Comparison of ENCODE assay signal across 8 mouse cellular contexts in genomic region chr11:119546496-119547182, GRCm38 (mm10). TPM values are rescaled to one million over a fixed set of nuclear protein-coding genes. Genes with fewer than 3 reads are reported as not detected.
DNase-seq lines count a peak whose midpoint lies in the region; ATAC-seq and TF ChIP-seq lines count a peak whose summit lies in the region.

No protein-coding gene starts in this region.

- TF ChIP-seq CTCF in E14TG2a.4 (conservative IDR thresholded peaks at IDR 0.05; ENCODE audit: low read length), result no peak
- no peak for TF ChIP-seq CTCF in heart, postnatal 0 days (IDR thresholded peaks at IDR 0.05; ENCODE audit: low read depth)

- DNase-seq in adrenal gland, adult 2 months, result peak; percentile 45
- DNase-seq in adrenal gland, postnatal 4 days (ENCODE audit: low spot score in 2 of 2), result no peak
- DNase-seq in embryonic facial prominence, embryonic 11.5 days (ENCODE audit: low spot score), result no peak
- no peak for DNase-seq in heart, postnatal 0 days (ENCODE audit: low spot score)
- peak; percentile 55 for DNase-seq in midbrain, embryonic 10.5 days (ENCODE audit: low spot score)
- no peak for DNase-seq in c-Kit-positive CD71-positive TER-119-positive erythroid progenitor cells, embryonic 14.5 days (ENCODE audit: low spot score)
- DNase-seq in spleen, adult 12 weeks (ENCODE audit: low spot score), result no peak

- H3K27ac ChIP-seq in embryonic facial prominence, embryonic 11.5 days (replicated peaks; ENCODE audit: low read depth, low read length), result no peak overlapping the region
- no peak overlapping the region for H3K27ac ChIP-seq in heart, postnatal 0 days (ENCODE audit: low read depth)
- peak overlapping the region; percentile 78 for H3K27ac ChIP-seq in midbrain, embryonic 10.5 days (replicated peaks)

- peak overlapping the region; percentile 77 for H3K4me3 ChIP-seq in E14TG2a.4 (replicated peaks; ENCODE audit: low read length)
- H3K4me3 ChIP-seq in embryonic facial prominence, embryonic 11.5 days (ENCODE audit: low read depth, low read length), result peak overlapping the region; percentile 55
- peak overlapping the region; percentile 64 for H3K4me3 ChIP-seq in heart, postnatal 0 days (ENCODE audit: low read depth, low read length)
- peak overlapping the region; percentile 72 for H3K4me3 ChIP-seq in midbrain, embryonic 10.5 days

- ATAC-seq in embryonic facial prominence, embryonic 11.5 days (replicated peaks; ENCODE audit: insufficient number of reproducible peaks, low FRiP score, low TSS enrichment, low read depth), result no peak
- ATAC-seq in heart, postnatal 0 days (ENCODE audit: insufficient read depth, low read depth), result no peak

- peak overlapping the region; percentile 61 for H3K9ac ChIP-seq in embryonic facial prominence, embryonic 11.5 days (replicated peaks; ENCODE audit: low read length)
- no peak overlapping the region for H3K9ac ChIP-seq in heart, postnatal 0 days (replicated peaks; ENCODE audit: low read depth, low read length)

- H3K27me3 ChIP-seq in E14TG2a.4 (ENCODE audit: insufficient read depth, low read length), result peaks cover 98% of the 10 kb centered on the region
- peaks cover 65% of the 10 kb centered on the region for H3K27me3 ChIP-seq in embryonic facial prominence, embryonic 11.5 days (ENCODE audit: control insufficient read depth, insufficient read depth, low read length)
- H3K27me3 ChIP-seq in heart, postnatal 0 days (ENCODE audit: control insufficient read depth, insufficient read depth, low read length), result peaks cover 99% of the 10 kb centered on the region
- H3K27me3 ChIP-seq in midbrain, embryonic 10.5 days (ENCODE audit: low read depth, poor library complexity, severe bottlenecking), result peaks cover 99% of the 10 kb centered on the region

- peaks cover 43% of the 10 kb centered on the region for H3K4me1 ChIP-seq in E14TG2a.4 (replicated peaks; ENCODE audit: low read depth, low read length)
- H3K4me1 ChIP-seq in embryonic facial prominence, embryonic 11.5 days (ENCODE audit: control insufficient read depth, insufficient read depth, low read length), result peaks cover 17% of the 10 kb centered on the region
- H3K4me1 ChIP-seq in heart, postnatal 0 days (ENCODE audit: control insufficient read depth, insufficient read depth), result peaks cover 29% of the 10 kb centered on the region
- H3K4me1 ChIP-seq in midbrain, embryonic 10.5 days, result peaks cover 59% of the 10 kb centered on the region

- TF ChIP-seq EP300 in heart, postnatal 0 days (IDR thresholded peaks at IDR 0.05; ENCODE audit: low read depth), result no peak

- H3K36me3 ChIP-seq in E14TG2a.4 (ENCODE audit: insufficient read depth, low read length), result no peaks in the 10 kb centered on the region
- no peaks in the 10 kb centered on the region for H3K36me3 ChIP-seq in embryonic facial prominence, embryonic 11.5 days (replicated peaks; ENCODE audit: control insufficient read depth, insufficient read depth, low read depth, low read length)
- H3K36me3 ChIP-seq in heart, postnatal 0 days (replicated peaks; ENCODE audit: control insufficient read depth, insufficient read depth, low read length), result no peaks in the 10 kb centered on the region
- H3K36me3 ChIP-seq in midbrain, embryonic 10.5 days, result no peaks in the 10 kb centered on the region

- H3K9me3 ChIP-seq in E14TG2a.4 (ENCODE audit: low read length), result no peaks in the 10 kb centered on the region
- H3K9me3 ChIP-seq in embryonic facial prominence, embryonic 11.5 days (replicated peaks; ENCODE audit: control insufficient read depth, low read length), result no peaks in the 10 kb centered on the region
- no peaks in the 10 kb centered on the region for H3K9me3 ChIP-seq in heart, postnatal 0 days (replicated peaks; ENCODE audit: control insufficient read depth, low read length)
- no peaks in the 10 kb centered on the region for H3K9me3 ChIP-seq in midbrain, embryonic 10.5 days (replicated peaks)

- peak overlapping the region; percentile 98 for H3K4me2 ChIP-seq in embryonic facial prominence, embryonic 11.5 days (ENCODE audit: low read depth, low read length)
- peak overlapping the region; percentile 99 for H3K4me2 ChIP-seq in heart, postnatal 0 days (ENCODE audit: low read depth, low read length)

- under 1% methylated on average over 43 of the region's 46 CpGs for WGBS in embryonic facial prominence, embryonic 11.5 days
- WGBS in heart, postnatal 0 days, result 2% methylated on average over 45 of the region's 46 CpGs
- under 1% methylated on average over 46 of the region's 46 CpGs for whole genome bisulfite sequencing in midbrain, embryonic 10.5 days

RNA-seq across cellular contexts. Expression of gene Nptx1, which starts 0.9 kb away (rescaled TPM):
- 1 to 10 TPM; 2.2 to 4.9 TPM for total RNA-seq in adrenal gland, adult 2 months (2021)
- polyA plus RNA-seq in adrenal gland, adult 2 months (2012; rRNA removed), result 1.9 and 2.2 TPM in 2 replicates
- total RNA-seq in adrenal gland, postnatal 4 days (2021), result 1 to 10 TPM; 6.0 to 6.2 TPM
- 1.8 and 2.2 TPM in 2 replicates for polyA plus RNA-seq in embryonic facial prominence, embryonic 11.5 days (2014; fragmentation: Nextera tagmentation; extraction: Ambion mirVana)
- total RNA-seq in heart, postnatal 0 days (2014; rRNA removed; ENCODE audit: low replicate concordance), result 0.81 and 1.6 TPM in 2 replicates
- polyA plus RNA-seq in heart, postnatal 0 days (2015; fragmentation: Nextera tagmentation; extraction: Ambion mirVana), result 0.23 TPM in 2 replicates
- 1.1 and 1.6 TPM in 2 replicates for polyA plus RNA-seq in midbrain, embryonic 10.5 days (2016; fragmentation: Nextera tagmentation; extraction: Ambion mirVana)

RNA-seq across cellular contexts. Expression of gene Endov, which starts 55.5 kb away (rescaled TPM):
- total RNA-seq in adrenal gland, adult 2 months (2021), result 10 to 100 TPM; 12.1 to 18.9 TPM
- polyA plus RNA-seq in adrenal gland, adult 2 months (2012; rRNA removed), result 12.8 and 14.7 TPM in 2 replicates
- 10 to 100 TPM; 37.1 to 38.2 TPM for total RNA-seq in adrenal gland, postnatal 4 days (2021)
- 12.4 and 12.7 TPM in 2 replicates for polyA plus RNA-seq in embryonic facial prominence, embryonic 11.5 days (2014; fragmentation: Nextera tagmentation; extraction: Ambion mirVana)
- total RNA-seq in heart, postnatal 0 days (2014; rRNA removed; ENCODE audit: low replicate concordance), result 10.2 and 15.0 TPM in 2 replicates
- polyA plus RNA-seq in heart, postnatal 0 days (2015; fragmentation: Nextera tagmentation; extraction: Ambion mirVana), result 6.4 and 7.4 TPM in 2 replicates
- 21.6 and 27.6 TPM in 2 replicates for polyA plus RNA-seq in midbrain, embryonic 10.5 days (2016; fragmentation: Nextera tagmentation; extraction: Ambion mirVana)

RNA-seq across cellular contexts. Expression of gene Rptor, which starts 56.1 kb away (rescaled TPM):
- 10 to 100 TPM; 43.7 to 47.7 TPM for total RNA-seq in adrenal gland, adult 2 months (2021)
- polyA plus RNA-seq in adrenal gland, adult 2 months (2012; rRNA removed), result 37.7 and 45.2 TPM in 2 replicates
- 10 to 100 TPM; 53.1 to 56.7 TPM for total RNA-seq in adrenal gland, postnatal 4 days (2021)
- polyA plus RNA-seq in embryonic facial prominence, embryonic 11.5 days (2014; fragmentation: Nextera tagmentation; extraction: Ambion mirVana), result 10.1 and 10.4 TPM in 2 replicates
- total RNA-seq in heart, postnatal 0 days (2014; rRNA removed; ENCODE audit: low replicate concordance), result 33.9 and 39.8 TPM in 2 replicates
- 4.8 and 4.9 TPM in 2 replicates for polyA plus RNA-seq in heart, postnatal 0 days (2015; fragmentation: Nextera tagmentation; extraction: Ambion mirVana)
- 11.0 and 12.1 TPM in 2 replicates for polyA plus RNA-seq in midbrain, embryonic 10.5 days (2016; fragmentation: Nextera tagmentation; extraction: Ambion mirVana)

Comparison
In these comparisons a context has a peak if more than half of its experiments do, and no peak if none do; other contexts are left out.
1. DNase-seq: peak in adrenal gland, adult 2 months (single experiment) and midbrain, embryonic 10.5 days (single experiment); none in adrenal gland, postnatal 4 days (0 of 2), embryonic facial prominence, embryonic 11.5 days (single experiment), heart, postnatal 0 days (single experiment), c-Kit-positive CD71-positive TER-119-positive erythroid progenitor cells, embryonic 14.5 days (single experiment) and spleen, adult 12 weeks (single experiment).
2. Peak in every context shown above with its lines, with median percentiles within 50 percentile points of each other: H3K4me3 ChIP-seq.